Mouse (Mus musculus) lung, postnatal 0 days (tissue): ENCODE measurements at regions not wholly inside any gene's neighbourhood (a gene's known extent, or its start where the extent isn't known, plus 50 kb on each side); places are given as distances from the start of the nearest gene placed in this dataset.

Source experiments
- CTCF ChIP-seq: IDR thresholded peaks from 2 replicates; pipeline ENCODE4 v1.5.1; 2016; ENCODE audit warnings: antibody characterized with exemption, mild to moderate bottlenecking
- EP300 ChIP-seq: IDR thresholded peaks from 2 replicates; pipeline ENCODE4 v1.6.1; 2016; ENCODE audit warnings: antibody characterized with exemption, mild to moderate bottlenecking, control low read depth

- TF ChIP-seq EP300 (no peak), CTCF (no peak)
Measured at GRCm38 (mm10) chr7:75371991-75372390, 62.9 kb upstream of the Sv2b start.
